Mouse (Mus musculus): ENCODE data around the gene Sp140. TPM values are rescaled to one million over a fixed set of nuclear protein-coding genes. Genes with fewer than 3 reads are reported as not detected.
"Not testable (repeated sequence)": the region's sequence is repeated elsewhere in the genome, so short reads cannot be mapped to it uniquely, and the experiment has no call there.

Gene Sp140
- polyA plus RNA-seq, 1 experiment from 2014 or later, result 0.32 TPM

GRCm38 (mm10) chr1:85618689-85619088 lies 18.5 kb downstream of the Sp140 start:
- not testable (repeated sequence) for H3K9ac ChIP-seq (replicated peaks; ENCODE audit: low read depth, low read length); H3K9me3 ChIP-seq (ENCODE audit: control insufficient read depth, low read length); H3K4me2 ChIP-seq (ENCODE audit: low read length); H3K4me3 ChIP-seq (replicated peaks; ENCODE audit: low read length); ATAC-seq; H3K36me3 ChIP-seq (ENCODE audit: control insufficient read depth, insufficient read depth); H3K27me3 ChIP-seq (replicated peaks; ENCODE audit: control insufficient read depth, insufficient read depth, low read length); H3K27ac ChIP-seq (ENCODE audit: low read length); H3K4me1 ChIP-seq (replicated peaks; ENCODE audit: control insufficient read depth, insufficient read depth, low read length)
- WGBS, result 46% methylated on average over 1 of the region's 1 CpGs

GRCm38 (mm10) chr1:85636936-85637335 lies 36.8 kb downstream of the Sp140 start:
- 65% methylated on average over 3 of the region's 3 CpGs for WGBS
- not testable (repeated sequence) for H3K9me3 ChIP-seq (ENCODE audit: control insufficient read depth, low read length)

DNA sequence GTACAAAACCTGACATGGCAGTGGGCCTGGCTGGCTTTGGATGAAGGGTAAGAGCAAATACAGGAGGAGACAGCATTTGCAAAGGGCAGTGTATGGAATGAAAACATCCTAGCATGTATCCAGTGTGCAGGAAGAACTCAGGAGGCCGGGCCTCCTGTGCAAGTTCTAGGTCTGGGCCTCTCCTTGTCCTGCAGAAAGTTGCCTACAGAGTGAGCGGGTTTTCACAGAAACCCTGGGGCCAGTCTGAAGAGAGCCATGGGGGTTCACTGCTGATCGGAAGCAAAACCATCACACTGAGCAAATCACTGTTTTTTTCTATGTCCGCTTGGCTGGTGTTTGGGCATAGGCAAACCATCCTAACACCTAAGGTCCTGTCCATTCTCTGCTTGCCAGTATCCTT lies 38.0 kb downstream of the Sp140 start:
- H3K4me2 ChIP-seq (ENCODE audit: low read length); H3K4me3 ChIP-seq (replicated peaks; ENCODE audit: low read length); H3K9me3 ChIP-seq (ENCODE audit: control insufficient read depth, low read length); H3K27me3 ChIP-seq (replicated peaks; ENCODE audit: control insufficient read depth, insufficient read depth, low read length); H3K36me3 ChIP-seq (ENCODE audit: control insufficient read depth, insufficient read depth); ATAC-seq; H3K27ac ChIP-seq (ENCODE audit: low read length); H3K9ac ChIP-seq (replicated peaks; ENCODE audit: low read depth, low read length); H3K4me1 ChIP-seq (replicated peaks; ENCODE audit: control insufficient read depth, insufficient read depth, low read length): not testable (repeated sequence)
- WGBS, result 84% methylated on average over 4 of the region's 4 CpGs

More at GRCm38 (mm10) chr1:85636936-85637335, 36.8 kb downstream of the Sp140 start:
- ATAC-seq; H3K4me1 ChIP-seq (replicated peaks; ENCODE audit: control insufficient read depth, insufficient read depth, low read length); H3K36me3 ChIP-seq (ENCODE audit: control insufficient read depth, insufficient read depth); H3K27me3 ChIP-seq (replicated peaks; ENCODE audit: control insufficient read depth, insufficient read depth, low read length); H3K27ac ChIP-seq (ENCODE audit: low read length); H3K9ac ChIP-seq (replicated peaks; ENCODE audit: low read depth, low read length); H3K4me3 ChIP-seq (replicated peaks; ENCODE audit: low read length); H3K4me2 ChIP-seq (ENCODE audit: low read length): not testable (repeated sequence)

DNA sequence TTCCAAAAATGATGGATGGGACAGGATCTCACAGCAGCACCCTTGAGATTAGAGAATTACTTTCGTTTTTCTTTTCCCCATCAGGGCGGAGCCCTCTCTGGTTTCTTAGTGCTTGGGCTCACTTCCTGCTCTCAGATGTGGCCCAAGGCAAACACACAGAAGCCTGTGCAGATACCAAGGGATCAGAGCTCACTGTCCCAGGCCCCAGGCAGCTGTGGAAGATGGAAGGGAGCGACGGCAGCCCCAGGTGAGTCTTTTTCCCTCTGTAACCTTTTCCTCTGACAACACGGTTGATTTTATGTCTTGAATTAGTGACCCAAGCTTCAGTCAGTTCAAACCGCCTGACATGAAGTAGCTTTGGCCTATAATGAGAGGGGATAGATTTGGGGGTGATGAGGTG lies 49.7 kb downstream of the Sp140 start, which contains the start of gene Sp100:
Gene Sp100 (plus strand): TSS at position 108 of the 400 bp plus-strand sequence.
- H3K4me2 ChIP-seq (ENCODE audit: low read length); H3K36me3 ChIP-seq (ENCODE audit: control insufficient read depth, insufficient read depth); H3K4me1 ChIP-seq (replicated peaks; ENCODE audit: control insufficient read depth, insufficient read depth, low read length); H3K4me3 ChIP-seq (replicated peaks; ENCODE audit: low read length); H3K9me3 ChIP-seq (ENCODE audit: control insufficient read depth, low read length); H3K27ac ChIP-seq (ENCODE audit: low read length); H3K9ac ChIP-seq (replicated peaks; ENCODE audit: low read depth, low read length); H3K27me3 ChIP-seq (replicated peaks; ENCODE audit: control insufficient read depth, insufficient read depth, low read length); ATAC-seq: not testable (repeated sequence)
- WGBS, result 77% methylated on average over 6 of the region's 6 CpGs

- H3K4me2 ChIP-seq (ENCODE audit: low read length); H3K27me3 ChIP-seq (replicated peaks; ENCODE audit: control insufficient read depth, insufficient read depth, low read length); H3K36me3 ChIP-seq (ENCODE audit: control insufficient read depth, insufficient read depth); H3K4me1 ChIP-seq (replicated peaks; ENCODE audit: control insufficient read depth, insufficient read depth, low read length); ATAC-seq; H3K27ac ChIP-seq (ENCODE audit: low read length); H3K4me3 ChIP-seq (replicated peaks; ENCODE audit: low read length); H3K9me3 ChIP-seq (ENCODE audit: control insufficient read depth, low read length); H3K9ac ChIP-seq (replicated peaks; ENCODE audit: low read depth, low read length): not testable (repeated sequence)
- WGBS, result 76% methylated on average over 3 of the region's 5 CpGs
These were observed 50.3 kb downstream of the Sp140 start for GRCm38 (mm10) chr1:85650524-85650923.

DNA sequence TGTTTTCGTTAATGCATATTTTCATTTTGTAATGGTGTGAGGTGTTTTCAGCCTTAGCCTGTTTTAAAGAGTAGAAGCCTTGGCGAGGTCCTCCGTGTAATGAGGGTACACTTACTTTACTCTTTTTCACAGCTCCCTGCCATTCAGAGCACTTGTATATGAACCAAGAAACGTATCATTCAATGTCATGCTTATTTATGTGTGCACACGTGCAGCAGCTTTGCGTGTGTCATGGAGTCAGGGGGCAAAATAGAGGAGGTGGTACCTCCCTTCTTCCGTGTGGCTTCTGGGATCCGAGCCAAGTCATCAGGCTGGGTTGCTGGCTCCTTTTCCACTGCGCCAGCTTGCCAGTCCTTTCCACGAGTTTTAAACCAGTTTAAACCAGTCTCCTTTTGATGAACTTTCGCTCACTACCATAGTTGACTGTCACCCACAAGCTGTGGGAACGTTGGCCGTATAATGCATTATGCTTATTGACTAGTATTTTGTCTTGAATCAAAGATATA lies 51.6 kb downstream of the Sp140 start:
- H3K4me2 ChIP-seq (ENCODE audit: low read length); H3K4me1 ChIP-seq (replicated peaks; ENCODE audit: control insufficient read depth, insufficient read depth, low read length); H3K27me3 ChIP-seq (replicated peaks; ENCODE audit: control insufficient read depth, insufficient read depth, low read length); H3K9ac ChIP-seq (replicated peaks; ENCODE audit: low read depth, low read length); ATAC-seq; H3K4me3 ChIP-seq (replicated peaks; ENCODE audit: low read length); H3K27ac ChIP-seq (ENCODE audit: low read length); H3K36me3 ChIP-seq (ENCODE audit: control insufficient read depth, insufficient read depth); H3K9me3 ChIP-seq (ENCODE audit: control insufficient read depth, low read length): not testable (repeated sequence)
- 68% methylated on average over 13 of the region's 13 CpGs for WGBS

- H3K27ac ChIP-seq (ENCODE audit: low read length); H3K4me3 ChIP-seq (replicated peaks; ENCODE audit: low read length); H3K9ac ChIP-seq (replicated peaks; ENCODE audit: low read depth, low read length); H3K4me2 ChIP-seq (ENCODE audit: low read length); ATAC-seq; H3K9me3 ChIP-seq (ENCODE audit: control insufficient read depth, low read length); H3K4me1 ChIP-seq (replicated peaks; ENCODE audit: control insufficient read depth, insufficient read depth, low read length); H3K36me3 ChIP-seq (ENCODE audit: control insufficient read depth, insufficient read depth); H3K27me3 ChIP-seq (replicated peaks; ENCODE audit: control insufficient read depth, insufficient read depth, low read length): not testable (repeated sequence)
- 100% methylated on average over 2 of the region's 2 CpGs for WGBS
These were observed 57.0 kb downstream of the Sp140 start for GRCm38 (mm10) chr1:85657211-85657610.

GRCm38 (mm10) chr1:85664266-85664665 lies 64.1 kb downstream of the Sp140 start:
- Histone ChIP-seq H3K4me1 (replicated peaks; ENCODE audit: control insufficient read depth, insufficient read depth, low read length) (no peaks in the 10 kb centered on the region), H3K9me3 (ENCODE audit: control insufficient read depth, low read length) (no peaks in the 10 kb centered on the region), H3K27me3 (replicated peaks; ENCODE audit: control insufficient read depth, insufficient read depth, low read length) (no peaks in the 10 kb centered on the region), H3K4me3 (replicated peaks; ENCODE audit: low read length) (no peak overlapping the region), H3K36me3 (ENCODE audit: control insufficient read depth, insufficient read depth) (no peaks in the 10 kb centered on the region), H3K4me2 (ENCODE audit: low read length) (no peak overlapping the region), H3K9ac (replicated peaks; ENCODE audit: low read depth, low read length) (no peak overlapping the region), H3K27ac (ENCODE audit: low read length) (no peak overlapping the region)
- ATAC-seq, result no peak

- Histone ChIP-seq H3K4me3 (replicated peaks; ENCODE audit: low read length) (no peak overlapping the region), H3K9ac (replicated peaks; ENCODE audit: low read depth, low read length) (no peak overlapping the region), H3K4me1 (replicated peaks; ENCODE audit: control insufficient read depth, insufficient read depth, low read length) (no peaks in the 10 kb centered on the region), H3K36me3 (ENCODE audit: control insufficient read depth, insufficient read depth) (no peaks in the 10 kb centered on the region), H3K9me3 (ENCODE audit: control insufficient read depth, low read length) (no peaks in the 10 kb centered on the region), H3K27ac (ENCODE audit: low read length) (no peak overlapping the region), H3K27me3 (replicated peaks; ENCODE audit: control insufficient read depth, insufficient read depth, low read length) (no peaks in the 10 kb centered on the region), H3K4me2 (ENCODE audit: low read length) (no peak overlapping the region)
- no peak for ATAC-seq
- WGBS, result 72% methylated on average over 4 of the region's 4 CpGs
These were observed 80.0 kb downstream of the Sp140 start for GRCm38 (mm10) chr1:85680226-85680625.

DNA sequence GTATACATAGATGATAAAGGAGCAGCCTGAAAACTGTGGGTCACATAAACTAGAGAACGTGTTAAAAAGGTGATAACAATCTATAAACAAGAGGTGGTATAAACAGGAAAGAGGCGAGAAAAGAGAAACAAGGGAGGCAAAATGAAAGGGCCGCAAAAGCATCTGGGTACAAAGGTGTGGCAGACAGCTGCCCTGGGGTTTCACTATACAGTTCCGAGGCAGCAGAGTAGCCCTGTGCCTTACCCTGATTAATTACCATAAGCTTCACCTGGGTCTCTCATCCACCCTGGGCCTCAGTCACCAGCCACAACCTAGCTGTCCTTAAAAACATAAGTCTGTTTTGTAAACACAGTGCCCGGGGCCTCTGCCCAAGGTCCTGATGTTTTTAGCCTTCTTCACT lies 86.5 kb downstream of the Sp140 start:
- Histone ChIP-seq H3K36me3 (ENCODE audit: control insufficient read depth, insufficient read depth) (no peaks in the 10 kb centered on the region), H3K9me3 (ENCODE audit: control insufficient read depth, low read length) (no peaks in the 10 kb centered on the region), H3K4me1 (replicated peaks; ENCODE audit: control insufficient read depth, insufficient read depth, low read length) (no peaks in the 10 kb centered on the region), H3K27ac (ENCODE audit: low read length) (no peak overlapping the region), H3K9ac (replicated peaks; ENCODE audit: low read depth, low read length) (no peak overlapping the region), H3K27me3 (replicated peaks; ENCODE audit: control insufficient read depth, insufficient read depth, low read length) (no peaks in the 10 kb centered on the region), H3K4me2 (ENCODE audit: low read length) (no peak overlapping the region), H3K4me3 (replicated peaks; ENCODE audit: low read length) (no peak overlapping the region)
- no peak for ATAC-seq
- 76% methylated on average over 5 of the region's 5 CpGs for WGBS
